16 mouse cellular contexts compared by ENCODE assay signal in the genomic region with DNA sequence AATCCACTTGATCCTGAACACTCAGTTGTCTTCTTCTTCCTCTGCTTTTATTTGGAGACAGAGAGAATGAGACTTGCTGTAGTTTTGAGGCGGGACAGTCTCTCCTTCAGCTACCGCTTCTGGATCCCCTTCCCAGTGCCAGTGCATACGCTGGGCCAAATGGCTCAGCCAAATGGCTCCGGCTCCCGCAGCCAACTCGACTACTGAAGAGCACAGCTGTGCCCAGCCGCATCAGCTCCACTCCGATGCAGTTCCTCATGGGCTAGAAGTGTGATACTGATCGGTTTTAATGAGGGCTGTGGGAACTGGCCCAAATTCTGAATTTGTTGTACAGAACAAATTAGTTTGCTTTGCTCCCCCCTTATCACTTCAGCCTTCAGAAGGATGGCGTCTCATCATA. TPM values are rescaled to one million over a fixed set of nuclear protein-coding genes. Genes with fewer than 3 reads are reported as not detected.
DNase-seq lines count a peak whose midpoint lies in the region; ATAC-seq lines count a peak whose summit lies in the region.
"Had no signal": no experiment of that assay in that cellular context is flagged by ENCODE, and none has a peak within 500 bp of the region (broad histone marks: within the 10 kb centered on the region; RNA-seq: fewer than 3 reads in every experiment).

No protein-coding gene starts in this region.

- H3K4me3 ChIP-seq in heart, embryonic 12.5 days, result no peak overlapping the region
- no peak overlapping the region for H3K4me3 ChIP-seq in midbrain, embryonic 14.5 days (replicated peaks; ENCODE audit: low read depth, low read length)
- H3K4me3 ChIP-seq in midbrain, embryonic 11.5 days (ENCODE audit: low read depth, low read length), result no peak overlapping the region
- H3K4me3 ChIP-seq: embryonic facial prominence, embryonic 12.5 days; stomach, embryonic 15.5 days had no signal

- H3K4me2 ChIP-seq in heart, embryonic 12.5 days, result no peak overlapping the region
- no peak overlapping the region for H3K4me2 ChIP-seq in midbrain, embryonic 14.5 days (ENCODE audit: low read length)
- no peak overlapping the region for H3K4me2 ChIP-seq in midbrain, embryonic 11.5 days
- H3K4me2 ChIP-seq: embryonic facial prominence, embryonic 12.5 days; stomach, embryonic 15.5 days had no signal

- H3K27ac ChIP-seq in heart, embryonic 12.5 days (ENCODE audit: poor library complexity, severe bottlenecking), result no peak overlapping the region
- H3K27ac ChIP-seq in midbrain, embryonic 14.5 days (replicated peaks; ENCODE audit: low read depth, low read length), result no peak overlapping the region
- H3K27ac ChIP-seq in midbrain, embryonic 11.5 days (ENCODE audit: low read depth, low read length), result no peak overlapping the region
- H3K27ac ChIP-seq: embryonic facial prominence, embryonic 12.5 days; stomach, embryonic 15.5 days had no signal

- no peak overlapping the region for H3K9ac ChIP-seq in heart, embryonic 12.5 days
- no peak overlapping the region for H3K9ac ChIP-seq in midbrain, embryonic 14.5 days (replicated peaks; ENCODE audit: low read length)
- no peak overlapping the region for H3K9ac ChIP-seq in midbrain, embryonic 11.5 days (ENCODE audit: low read length)
- H3K9ac ChIP-seq: embryonic facial prominence, embryonic 12.5 days; stomach, embryonic 15.5 days had no signal

- WGBS in heart, embryonic 12.5 days, result 48% methylated on average over 10 of the region's 10 CpGs
- 67% methylated on average over 10 of the region's 10 CpGs for WGBS in midbrain, embryonic 14.5 days
- 80% methylated on average over 10 of the region's 10 CpGs for WGBS in midbrain, embryonic 11.5 days

- H3K4me1 ChIP-seq in heart, embryonic 12.5 days (replicated peaks), result no peaks in the 10 kb centered on the region
- peaks cover 7% of the 10 kb centered on the region; the same call in 1 of the 2 replicates for H3K4me1 ChIP-seq in midbrain, embryonic 14.5 days (ENCODE audit: control insufficient read depth, insufficient read depth, low read length)
- peaks cover 3% of the 10 kb centered on the region for H3K4me1 ChIP-seq in midbrain, embryonic 11.5 days (ENCODE audit: control insufficient read depth, insufficient read depth, low read length)
- H3K4me1 ChIP-seq: embryonic facial prominence, embryonic 12.5 days; stomach, embryonic 15.5 days had no signal

- peaks cover 18% of the 10 kb centered on the region for H3K27me3 ChIP-seq in heart, embryonic 12.5 days (replicated peaks)
- no peaks in the 10 kb centered on the region for H3K27me3 ChIP-seq in midbrain, embryonic 14.5 days (ENCODE audit: control insufficient read depth, insufficient read depth, low read length)
- no peaks in the 10 kb centered on the region for H3K27me3 ChIP-seq in midbrain, embryonic 11.5 days (ENCODE audit: control insufficient read depth, insufficient read depth, low read length)
- H3K27me3 ChIP-seq: embryonic facial prominence, embryonic 12.5 days; stomach, embryonic 15.5 days had no signal

- no peaks in the 10 kb centered on the region for H3K36me3 ChIP-seq in heart, embryonic 12.5 days
- H3K36me3 ChIP-seq in midbrain, embryonic 14.5 days (ENCODE audit: control insufficient read depth, insufficient read depth, low read length), result no peaks in the 10 kb centered on the region
- no peaks in the 10 kb centered on the region for H3K36me3 ChIP-seq in midbrain, embryonic 11.5 days (ENCODE audit: control insufficient read depth, insufficient read depth, low read length)
- H3K36me3 ChIP-seq: embryonic facial prominence, embryonic 12.5 days; stomach, embryonic 15.5 days had no signal

- H3K9me3 ChIP-seq in heart, embryonic 12.5 days (replicated peaks), result no peaks in the 10 kb centered on the region
- no peaks in the 10 kb centered on the region for H3K9me3 ChIP-seq in midbrain, embryonic 14.5 days (ENCODE audit: control insufficient read depth, low read length)
- no peaks in the 10 kb centered on the region for H3K9me3 ChIP-seq in midbrain, embryonic 11.5 days (ENCODE audit: control insufficient read depth, low read length)
- H3K9me3 ChIP-seq: embryonic facial prominence, embryonic 12.5 days; stomach, embryonic 15.5 days had no signal

- peak; percentile 81 for DNase-seq in heart, adult 11 months
- peak; percentile 56 for DNase-seq in midbrain, embryonic 14.5 days
- DNase-seq in midbrain, embryonic 11.5 days (ENCODE audit: low spot score, missing footprints), result no peak
- DNase-seq in layer of hippocampus, adult 8-10 months (ENCODE audit: low spot score in 2 of 2), result peak; percentile 42 to 52
- DNase-seq in testis, postnatal 14 days (ENCODE audit: low spot score), result peak; percentile 32
- DNase-seq in natural killer cell, adult 2 months (ENCODE audit: low spot score in 2 of 2), result no peak
- DNase-seq: cerebellum, adult 9-11 months; kidney, adult 2 months; liver; thymus, postnatal 4 days had no signal

- no peak for ATAC-seq in heart, embryonic 12.5 days (ENCODE audit: insufficient number of reproducible peaks, low FRiP score)
- no peak for ATAC-seq in midbrain, embryonic 14.5 days (ENCODE audit: low FRiP score, low TSS enrichment)
- no peak for ATAC-seq in midbrain, embryonic 11.5 days (ENCODE audit: low FRiP score)
- ATAC-seq: lung, postnatal 0 days had no signal

RNA-seq across cellular contexts. Expression of gene Pdyn, which starts 12.7 kb away (rescaled TPM):
- polyA plus RNA-seq in heart, embryonic 12.5 days (2016; fragmentation: Nextera tagmentation; extraction: Ambion mirVana), result 0.18 and 0.83 TPM in 2 replicates
- 7.3 and 8.8 TPM in 2 replicates for polyA plus RNA-seq in midbrain, embryonic 14.5 days (2014; fragmentation: Nextera tagmentation; extraction: Ambion mirVana)
- polyA plus RNA-seq in midbrain, embryonic 11.5 days (2014; fragmentation: Nextera tagmentation; extraction: Ambion mirVana), result 0.89 and 1.4 TPM in 2 replicates
- 10 to 100 TPM; 10.4 to 11.6 (median 10.6) TPM for total RNA-seq in layer of hippocampus, adult 8-10 months (2022)
- total RNA-seq: heart, adult 8-10 months; heart, postnatal 25 days had no signal
- polyA plus RNA-seq: kidney, adult 2 months; lung, postnatal 0 days had no signal

Comparison
In these comparisons a context has a peak if more than half of its experiments do, and no peak if none do; other contexts are left out.
1. DNase-seq: peak in heart, adult 11 months (single experiment), midbrain, embryonic 14.5 days (single experiment), layer of hippocampus, adult 8-10 months (2 of 2) and testis, postnatal 14 days (single experiment); none in midbrain, embryonic 11.5 days (single experiment) and natural killer cell, adult 2 months (0 of 2).